ENCODE assay signal across 8 mouse cellular contexts in genomic region chr5:137307071-137307912, GRCm38 (mm10). TPM values are rescaled to one million over a fixed set of nuclear protein-coding genes. Genes with fewer than 3 reads are reported as not detected.
A peak's percentile ranks its signal among the peaks of the same experiment; 100 is the strongest.
DNase-seq lines count a peak whose midpoint lies in the region; ATAC-seq lines count a peak whose summit lies in the region.

TSS of gene Srrt (minus strand) at chr5:137307674.

- peak; percentile 94 for ATAC-seq in hindbrain, embryonic 16.5 days

- H3K27me3 ChIP-seq in hindbrain, embryonic 16.5 days (replicated peaks; ENCODE audit: control insufficient read depth, insufficient read depth, low read length) = no peaks in the 10 kb centered on the region
- no peaks in the 10 kb centered on the region for H3K27me3 ChIP-seq in megakaryocyte, embryonic 14.5 days (replicated peaks)

- H3K9ac ChIP-seq in hindbrain, embryonic 16.5 days (ENCODE audit: low read depth, low read length) = peak within 1 kb of the TSS; percentile 84

- no peaks in the 10 kb centered on the region for H3K9me3 ChIP-seq in hindbrain, embryonic 16.5 days (ENCODE audit: control insufficient read depth, low read length)
- H3K9me3 ChIP-seq in megakaryocyte, embryonic 14.5 days = no peaks in the 10 kb centered on the region

- H3K4me3 ChIP-seq in hindbrain, embryonic 16.5 days (ENCODE audit: low read length) = peak within 1 kb of the TSS; percentile 69
- H3K4me3 ChIP-seq in megakaryocyte, embryonic 14.5 days (replicated peaks) = peak within 1 kb of the TSS; percentile 96

- H3K27ac ChIP-seq in hindbrain, embryonic 16.5 days (ENCODE audit: low read depth, low read length) = peak within 1 kb of the TSS; percentile 93

- DNase-seq in ZHBTc4 (ENCODE audit: low read depth, low spot score) = peak; percentile 97
- peak; percentile 78 to 88 for DNase-seq in cerebellum, postnatal 4 days (ENCODE audit: low spot score in 2 of 2)
- peak; percentile 92 for DNase-seq in gastrocnemius, adult 18-20 months (ENCODE audit: low spot score)
- peak; percentile 81 to 90 for DNase-seq in left cerebral cortex, adult 8-10 months (ENCODE audit: low spot score in 2 of 2)
- peak; percentile 96 to 97 for DNase-seq in right cerebral cortex, postnatal 10 days (ENCODE audit: low spot score in 2 of 2)
- DNase-seq in urinary bladder, postnatal 25 days (ENCODE audit: low spot score) = peak; percentile 85

- H3K4me1 ChIP-seq in hindbrain, embryonic 16.5 days (ENCODE audit: control insufficient read depth, insufficient read depth, low read depth, low read length) = peaks cover 33% of the 10 kb centered on the region
- peaks cover 80% of the 10 kb centered on the region for H3K4me1 ChIP-seq in megakaryocyte, embryonic 14.5 days

- H3K36me3 ChIP-seq in hindbrain, embryonic 16.5 days (ENCODE audit: control insufficient read depth, insufficient read depth, low read length) = peaks cover 6% of the 10 kb centered on the region
- H3K36me3 ChIP-seq in megakaryocyte, embryonic 14.5 days (replicated peaks; ENCODE audit: low read length) = peaks cover 71% of the 10 kb centered on the region

- peak within 1 kb of the TSS; percentile 81 for H3K4me2 ChIP-seq in hindbrain, embryonic 16.5 days (ENCODE audit: low read length)

- WGBS in hindbrain, embryonic 16.5 days = 1% methylated on average over 43 of the region's 72 CpGs

RNA-seq across cellular contexts. Expression of gene Srrt, which starts in this region (rescaled TPM):
- total RNA-seq in gastrocnemius, adult 18-20 months (2021) = 10 to 100 TPM; 29.6 to 40.8 TPM
- 88.1 and 100 TPM in 2 replicates for polyA plus RNA-seq in hindbrain, embryonic 16.5 days (2015; fragmentation: Nextera tagmentation; extraction: Ambion mirVana)
- total RNA-seq in left cerebral cortex, adult 8-10 months (2022) = 100 to 1,000 TPM; 164 to 219 (median 188) TPM
- 163 and 271 TPM in 2 replicates for polyA plus RNA-seq in megakaryocyte, embryonic 14.5 days (2012; ENCODE audit: insufficient read depth, low replicate concordance)

Comparison
In these comparisons a context has a peak if more than half of its experiments do, and no peak if none do; other contexts are left out.
1. Peak in every context shown above with its lines: DNase-seq, ATAC-seq, H3K4me3 ChIP-seq and H3K27ac ChIP-seq.